Mouse (Mus musculus): ENCODE measurements around the gene Gm14085. TPM values are rescaled to one million over a fixed set of nuclear protein-coding genes. Genes with fewer than 3 reads are reported as not detected.
"Not testable (repeated sequence)": the region's sequence is repeated elsewhere in the genome, so short reads cannot be mapped to it uniquely, and the experiment has no call there.

The Gm14085 gene
- polyA plus RNA-seq, 1 experiment from 2014 or later: not detected

GRCm38 (mm10) chr2:122476585-122476984, 8.2 kb upstream of the Gm14085 start:
- no peak for ATAC-seq

GRCm38 (mm10) chr2:122483787-122484186, 954 bp upstream of the Gm14085 start:
- not testable (repeated sequence) for H3K4me1 ChIP-seq (replicated peaks; ENCODE audit: control insufficient read depth, insufficient read depth, low read length); H3K36me3 ChIP-seq (ENCODE audit: control insufficient read depth, insufficient read depth); H3K27ac ChIP-seq (ENCODE audit: low read length); H3K9ac ChIP-seq (replicated peaks; ENCODE audit: low read depth, low read length); H3K27me3 ChIP-seq (replicated peaks; ENCODE audit: control insufficient read depth, insufficient read depth, low read length); ATAC-seq; H3K9me3 ChIP-seq (ENCODE audit: control insufficient read depth, low read length); H3K4me2 ChIP-seq (ENCODE audit: low read length); H3K4me3 ChIP-seq (replicated peaks; ENCODE audit: low read length)
- 60% methylated on average over 1 of the region's 1 CpGs for WGBS

More at GRCm38 (mm10) chr2:122476585-122476984, 8.2 kb upstream of the Gm14085 start:
- H3K4me1 ChIP-seq (replicated peaks; ENCODE audit: control insufficient read depth, insufficient read depth, low read length): no peaks in the 10 kb centered on the region
- H3K9ac ChIP-seq (replicated peaks; ENCODE audit: low read depth, low read length): no peak overlapping the region
- no peak overlapping the region for H3K27ac ChIP-seq (ENCODE audit: low read length)
- no peak overlapping the region for H3K4me3 ChIP-seq (replicated peaks; ENCODE audit: low read length)
- no peaks in the 10 kb centered on the region for H3K9me3 ChIP-seq (ENCODE audit: control insufficient read depth, low read length)
- no peaks in the 10 kb centered on the region for H3K36me3 ChIP-seq (ENCODE audit: control insufficient read depth, insufficient read depth)
- no peak overlapping the region for H3K4me2 ChIP-seq (ENCODE audit: low read length)
- no peaks in the 10 kb centered on the region for H3K27me3 ChIP-seq (replicated peaks; ENCODE audit: control insufficient read depth, insufficient read depth, low read length)

- not testable (repeated sequence) for ATAC-seq; H3K9me3 ChIP-seq (ENCODE audit: control insufficient read depth, low read length); H3K9ac ChIP-seq (replicated peaks; ENCODE audit: low read depth, low read length); H3K4me2 ChIP-seq (ENCODE audit: low read length); H3K4me3 ChIP-seq (replicated peaks; ENCODE audit: low read length); H3K27me3 ChIP-seq (replicated peaks; ENCODE audit: control insufficient read depth, insufficient read depth, low read length); H3K4me1 ChIP-seq (replicated peaks; ENCODE audit: control insufficient read depth, insufficient read depth, low read length); H3K27ac ChIP-seq (ENCODE audit: low read length); H3K36me3 ChIP-seq (ENCODE audit: control insufficient read depth, insufficient read depth)
- WGBS: 36% methylated on average over 1 of the region's 3 CpGs
These were observed 913 bp downstream of the Gm14085 start for GRCm38 (mm10) chr2:122485654-122486053.

- not testable (repeated sequence) for H3K27ac ChIP-seq (ENCODE audit: low read length); H3K27me3 ChIP-seq (replicated peaks; ENCODE audit: control insufficient read depth, insufficient read depth, low read length); H3K36me3 ChIP-seq (ENCODE audit: control insufficient read depth, insufficient read depth); ATAC-seq; H3K9me3 ChIP-seq (ENCODE audit: control insufficient read depth, low read length); H3K4me2 ChIP-seq (ENCODE audit: low read length); H3K4me3 ChIP-seq (replicated peaks; ENCODE audit: low read length); H3K4me1 ChIP-seq (replicated peaks; ENCODE audit: control insufficient read depth, insufficient read depth, low read length); H3K9ac ChIP-seq (replicated peaks; ENCODE audit: low read depth, low read length)
These were observed 1.4 kb downstream of the Gm14085 start for GRCm38 (mm10) chr2:122486122-122486521.

GRCm38 (mm10) chr2:122486674-122487073, 1.9 kb downstream of the Gm14085 start:
- no peaks in the 10 kb centered on the region for H3K36me3 ChIP-seq (ENCODE audit: control insufficient read depth, insufficient read depth)
- no peak overlapping the region for H3K9ac ChIP-seq (replicated peaks; ENCODE audit: low read depth, low read length)
- no peak overlapping the region for H3K4me3 ChIP-seq (replicated peaks; ENCODE audit: low read length)
- no peaks in the 10 kb centered on the region for H3K27me3 ChIP-seq (replicated peaks; ENCODE audit: control insufficient read depth, insufficient read depth, low read length)
- no peaks in the 10 kb centered on the region for H3K9me3 ChIP-seq (ENCODE audit: control insufficient read depth, low read length)
- no peak overlapping the region for H3K27ac ChIP-seq (ENCODE audit: low read length)
- no peak overlapping the region for H3K4me2 ChIP-seq (ENCODE audit: low read length)
- 89% methylated on average over 2 of the region's 2 CpGs for WGBS
- H3K4me1 ChIP-seq (replicated peaks; ENCODE audit: control insufficient read depth, insufficient read depth, low read length): no peaks in the 10 kb centered on the region
- no peak for ATAC-seq

- not testable (repeated sequence) for H3K36me3 ChIP-seq (ENCODE audit: control insufficient read depth, insufficient read depth); H3K9me3 ChIP-seq (ENCODE audit: control insufficient read depth, low read length); H3K27me3 ChIP-seq (replicated peaks; ENCODE audit: control insufficient read depth, insufficient read depth, low read length); ATAC-seq; H3K9ac ChIP-seq (replicated peaks; ENCODE audit: low read depth, low read length); H3K4me2 ChIP-seq (ENCODE audit: low read length); H3K27ac ChIP-seq (ENCODE audit: low read length); H3K4me3 ChIP-seq (replicated peaks; ENCODE audit: low read length)
- peaks cover 11% of the 10 kb centered on the region for H3K4me1 ChIP-seq (replicated peaks; ENCODE audit: control insufficient read depth, insufficient read depth, low read length)
- WGBS: 93% methylated on average over 1 of the region's 1 CpGs
These were observed 45.0 kb downstream of the Gm14085 start for GRCm38 (mm10) chr2:122529696-122530095.

GRCm38 (mm10) chr2:122531290-122531689, 46.5 kb downstream of the Gm14085 start:
- H3K4me1 ChIP-seq (replicated peaks; ENCODE audit: control insufficient read depth, insufficient read depth, low read length): peaks cover 11% of the 10 kb centered on the region
- ATAC-seq: peak; percentile 80
- no peaks in the 10 kb centered on the region for H3K36me3 ChIP-seq (ENCODE audit: control insufficient read depth, insufficient read depth)
- peak overlapping the region; percentile 15; the same call in 1 of the 2 replicates for H3K4me2 ChIP-seq (ENCODE audit: low read length)
- no peak overlapping the region for H3K4me3 ChIP-seq (replicated peaks; ENCODE audit: low read length)
- no peaks in the 10 kb centered on the region for H3K27me3 ChIP-seq (replicated peaks; ENCODE audit: control insufficient read depth, insufficient read depth, low read length)
- no peak overlapping the region for H3K9ac ChIP-seq (replicated peaks; ENCODE audit: low read depth, low read length)
- no peaks in the 10 kb centered on the region for H3K9me3 ChIP-seq (ENCODE audit: control insufficient read depth, low read length)
- no peak overlapping the region; the same call in 1 of the 2 replicates for H3K27ac ChIP-seq (ENCODE audit: low read length)
- 49% methylated on average over 7 of the region's 7 CpGs for WGBS

GRCm38 (mm10) chr2:122531726-122532125, 47.0 kb downstream of the Gm14085 start:
- H3K36me3 ChIP-seq (ENCODE audit: control insufficient read depth, insufficient read depth): no peaks in the 10 kb centered on the region
- no peak overlapping the region for H3K9ac ChIP-seq (replicated peaks; ENCODE audit: low read depth, low read length)
- no peak overlapping the region for H3K4me3 ChIP-seq (replicated peaks; ENCODE audit: low read length)
- no peaks in the 10 kb centered on the region for H3K9me3 ChIP-seq (ENCODE audit: control insufficient read depth, low read length)
- WGBS: 52% methylated on average over 2 of the region's 2 CpGs
- peak overlapping the region; percentile 15; the same call in 1 of the 2 replicates for H3K4me2 ChIP-seq (ENCODE audit: low read length)
- H3K27me3 ChIP-seq (replicated peaks; ENCODE audit: control insufficient read depth, insufficient read depth, low read length): no peaks in the 10 kb centered on the region
- peak overlapping the region; percentile 14; the same call in 1 of the 2 replicates for H3K27ac ChIP-seq (ENCODE audit: low read length)
- ATAC-seq: peak; percentile 49; the same call in 1 of the 2 replicates
- peaks cover 11% of the 10 kb centered on the region for H3K4me1 ChIP-seq (replicated peaks; ENCODE audit: control insufficient read depth, insufficient read depth, low read length)

- 29% methylated on average over 2 of the region's 2 CpGs for WGBS
- no peaks in the 10 kb centered on the region for H3K27me3 ChIP-seq (replicated peaks; ENCODE audit: control insufficient read depth, insufficient read depth, low read length)
- peak; percentile 92 for ATAC-seq
These were observed 47.5 kb downstream of the Gm14085 start for GRCm38 (mm10) chr2:122532136-122532801.

GRCm38 (mm10) chr2:122532802-122533186, 48.1 kb downstream of the Gm14085 start:
- no peak overlapping the region for H3K4me2 ChIP-seq (ENCODE audit: low read length)
- H3K4me3 ChIP-seq (replicated peaks; ENCODE audit: low read length): no peak overlapping the region
- no peaks in the 10 kb centered on the region for H3K27me3 ChIP-seq (replicated peaks; ENCODE audit: control insufficient read depth, insufficient read depth, low read length)
- H3K4me1 ChIP-seq (replicated peaks; ENCODE audit: control insufficient read depth, insufficient read depth, low read length): peaks cover 11% of the 10 kb centered on the region
- H3K9ac ChIP-seq (replicated peaks; ENCODE audit: low read depth, low read length): no peak overlapping the region
- ATAC-seq: no peak
- H3K36me3 ChIP-seq (ENCODE audit: control insufficient read depth, insufficient read depth): no peaks in the 10 kb centered on the region
- WGBS: 93% methylated on average over 2 of the region's 2 CpGs
- no peaks in the 10 kb centered on the region for H3K9me3 ChIP-seq (ENCODE audit: control insufficient read depth, low read length)
- no peak overlapping the region for H3K27ac ChIP-seq (ENCODE audit: low read length)

More at GRCm38 (mm10) chr2:122532136-122532801, 47.5 kb downstream of the Gm14085 start:
- no peak overlapping the region for H3K4me2 ChIP-seq (ENCODE audit: low read length)
- no peaks in the 10 kb centered on the region for H3K36me3 ChIP-seq (ENCODE audit: control insufficient read depth, insufficient read depth)
- H3K27ac ChIP-seq (ENCODE audit: low read length): no peak overlapping the region
- H3K9me3 ChIP-seq (ENCODE audit: control insufficient read depth, low read length): no peaks in the 10 kb centered on the region
- H3K4me3 ChIP-seq (replicated peaks; ENCODE audit: low read length): no peak overlapping the region
- H3K9ac ChIP-seq (replicated peaks; ENCODE audit: low read depth, low read length): no peak overlapping the region
- peaks cover 11% of the 10 kb centered on the region for H3K4me1 ChIP-seq (replicated peaks; ENCODE audit: control insufficient read depth, insufficient read depth, low read length)
